Mouse (Mus musculus) ES-Bruce4 (cell line): ENCODE measurements at regions not wholly inside any gene's neighbourhood (a gene's known extent, or its start where the extent isn't known, plus 50 kb on each side); places are given as distances from the start of the nearest gene placed in this dataset.

Source experiments
- H3K27ac ChIP-seq: 2 replicates; pipeline ENCODE4 v1.5.1; 2012; ENCODE audit warnings: low read length, inconsistent platforms; ENCODE audit not compliant: insufficient read depth
- H3K27me3 ChIP-seq: 2 replicates; pipeline ENCODE4 v1.6.1; 2012; ENCODE audit warnings: mild to moderate bottlenecking, low read length, inconsistent platforms; ENCODE audit not compliant: control insufficient read depth, poor library complexity, insufficient read depth, severe bottlenecking
- H3K36me3 ChIP-seq: 2 replicates; pipeline ENCODE4 v1.6.1; 2012; ENCODE audit warnings: inconsistent platforms, mild to moderate bottlenecking, low read length, moderate library complexity; ENCODE audit not compliant: control insufficient read depth, poor library complexity, insufficient read depth, severe bottlenecking
- H3K4me1 ChIP-seq: one replicate; pipeline ENCODE4 v1.8.1; 2011; ENCODE audit warnings: low read length; ENCODE audit not compliant: control insufficient read depth, insufficient read depth
- H3K4me3 ChIP-seq: 2 replicates; pipeline ENCODE4 v1.5.1; 2011; ENCODE audit warnings: low read depth, mild to moderate bottlenecking, low read length
- H3K9ac ChIP-seq: 2 replicates; pipeline ENCODE4 v1.6.1; 2012; ENCODE audit warnings: low read depth, mild to moderate bottlenecking, inconsistent platforms; ENCODE audit not compliant: poor library complexity, severe bottlenecking
- H3K9me3 ChIP-seq: replicated peaks from 2 replicates; pipeline ENCODE4 v1.6.1; 2012; ENCODE audit warnings: mild to moderate bottlenecking, low read length, inconsistent platforms; ENCODE audit not compliant: control insufficient read depth, poor library complexity, insufficient read depth, severe bottlenecking
- CTCF ChIP-seq: IDR thresholded peaks from one replicate; pipeline ENCODE4 v1.8.1; 2011; ENCODE audit warnings: low read depth, low read length
- EP300 ChIP-seq: IDR thresholded peaks from 2 replicates; pipeline ENCODE4 v1.6.1; 2011; ENCODE audit warnings: low read depth, low read length; ENCODE audit not compliant: insufficient read depth
- POLR2A ChIP-seq: IDR thresholded peaks from one replicate; pipeline ENCODE4 v1.8.1; 2011; ENCODE audit warnings: low read length; ENCODE audit not compliant: insufficient read depth

GRCm38 (mm10) chr2:57617258-57617657 is 379.8 kb downstream of the Gpd2 start:
- no peaks in the 10 kb centered on the region for H3K9me3 ChIP-seq
- H3K36me3 ChIP-seq: no peaks in the 10 kb centered on the region
- no peak overlapping the region for H3K9ac ChIP-seq
- no peak for TF ChIP-seq POLR2A
- TF ChIP-seq CTCF: no peak
- no peak for TF ChIP-seq EP300
- H3K4me1 ChIP-seq: no peaks in the 10 kb centered on the region
- H3K27ac ChIP-seq: no peak overlapping the region
- no peaks in the 10 kb centered on the region; the same call in 1 of the 2 replicates for H3K27me3 ChIP-seq
- H3K4me3 ChIP-seq: no peak overlapping the region

DNA sequence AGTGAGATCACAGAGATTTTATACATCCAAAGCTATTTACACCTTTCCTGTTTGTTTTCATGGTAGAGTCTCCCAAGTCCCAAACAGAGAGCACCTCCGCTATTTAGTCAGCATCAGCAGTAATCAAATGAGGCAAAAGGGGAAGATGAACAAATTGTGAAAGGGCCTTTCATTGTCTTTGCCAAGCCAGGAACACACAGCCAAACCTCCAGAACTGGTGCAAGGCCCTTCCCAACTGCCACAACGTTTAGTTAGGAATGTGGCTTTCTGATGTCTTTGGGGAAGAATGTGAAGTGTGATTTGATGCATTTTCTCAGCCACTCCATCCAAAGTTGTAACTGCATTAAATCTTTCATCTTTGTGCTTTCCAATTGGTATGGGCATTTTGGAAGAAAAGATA is 353.6 kb upstream of the Galnt5 start:
- no peak overlapping the region for H3K9ac ChIP-seq
- H3K9me3 ChIP-seq: no peaks in the 10 kb centered on the region
- H3K27me3 ChIP-seq: no peaks in the 10 kb centered on the region
- H3K36me3 ChIP-seq: no peaks in the 10 kb centered on the region
- TF ChIP-seq POLR2A: no peak
- no peak for TF ChIP-seq CTCF
- no peaks in the 10 kb centered on the region for H3K4me1 ChIP-seq
- H3K4me3 ChIP-seq: no peak overlapping the region
- H3K27ac ChIP-seq: no peak overlapping the region

- TF ChIP-seq POLR2A: no peak
- TF ChIP-seq CTCF: no peak
- TF ChIP-seq EP300: no peak
- no peaks in the 10 kb centered on the region for H3K9me3 ChIP-seq
Measured at GRCm38 (mm10) chr2:57644541-57644940, 353.1 kb upstream of the Galnt5 start.

GRCm38 (mm10) chr2:57649002-57649401 is 348.7 kb upstream of the Galnt5 start:
- no peaks in the 10 kb centered on the region for H3K27me3 ChIP-seq
- no peaks in the 10 kb centered on the region for H3K9me3 ChIP-seq
- H3K4me1 ChIP-seq: no peaks in the 10 kb centered on the region
- H3K9ac ChIP-seq: no peak overlapping the region
- no peaks in the 10 kb centered on the region for H3K36me3 ChIP-seq
- TF ChIP-seq CTCF: no peak
- no peak for TF ChIP-seq POLR2A
- no peak for TF ChIP-seq EP300
- no peak overlapping the region for H3K27ac ChIP-seq
- no peak overlapping the region for H3K4me3 ChIP-seq

More at GRCm38 (mm10) chr2:57644541-57644940, 353.1 kb upstream of the Galnt5 start:
- H3K9ac ChIP-seq: no peak overlapping the region
- H3K27ac ChIP-seq: no peak overlapping the region
- no peaks in the 10 kb centered on the region for H3K27me3 ChIP-seq
- H3K36me3 ChIP-seq: no peaks in the 10 kb centered on the region
- H3K4me1 ChIP-seq: no peaks in the 10 kb centered on the region
- H3K4me3 ChIP-seq: no peak overlapping the region

GRCm38 (mm10) chr2:57657409-57657808 is 340.3 kb upstream of the Galnt5 start:
- no peak for TF ChIP-seq POLR2A
- no peak for TF ChIP-seq CTCF
- no peak for TF ChIP-seq EP300
- H3K4me3 ChIP-seq: no peak overlapping the region
- H3K27me3 ChIP-seq: no peaks in the 10 kb centered on the region
- no peaks in the 10 kb centered on the region for H3K4me1 ChIP-seq
- H3K9ac ChIP-seq: no peak overlapping the region
- no peak overlapping the region for H3K27ac ChIP-seq
- no peaks in the 10 kb centered on the region for H3K36me3 ChIP-seq
- no peaks in the 10 kb centered on the region for H3K9me3 ChIP-seq

GRCm38 (mm10) chr2:57661838-57662237 is 335.8 kb upstream of the Galnt5 start:
- no peaks in the 10 kb centered on the region for H3K9me3 ChIP-seq
- H3K27ac ChIP-seq: no peak overlapping the region
- H3K27me3 ChIP-seq: no peaks in the 10 kb centered on the region
- H3K4me1 ChIP-seq: no peaks in the 10 kb centered on the region
- no peaks in the 10 kb centered on the region for H3K36me3 ChIP-seq
- no peak overlapping the region for H3K9ac ChIP-seq
- no peak overlapping the region for H3K4me3 ChIP-seq
- no peak for TF ChIP-seq POLR2A
- no peak for TF ChIP-seq EP300
- TF ChIP-seq CTCF: no peak
